Comparison of ENCODE assay signal across 11 mouse cellular contexts in the genomic region with DNA sequence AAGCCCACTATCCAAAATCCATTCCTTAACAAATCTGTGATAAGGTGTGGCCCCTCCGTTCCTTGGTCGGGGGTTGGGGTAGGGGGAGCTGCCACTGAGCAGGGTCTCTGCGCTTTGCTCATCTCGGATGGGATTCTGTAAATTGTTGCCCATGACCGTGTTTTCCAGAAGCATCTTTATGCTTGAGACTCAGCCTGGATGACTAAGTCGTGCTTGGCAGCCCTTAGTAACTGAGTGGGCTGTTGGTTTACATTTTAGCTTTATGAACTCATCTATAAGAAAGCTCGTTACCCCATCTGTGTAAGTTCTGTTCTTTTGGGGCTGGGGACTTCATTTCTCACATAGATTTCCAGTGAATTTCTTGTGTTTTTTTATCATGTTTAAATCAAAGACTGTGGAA.
"Had no signal": no experiment of that assay in that cellular context is flagged by ENCODE, and none has a peak within 500 bp of the region (broad histone marks: within the 10 kb centered on the region; RNA-seq: fewer than 3 reads in every experiment).

No protein-coding gene starts in this region.

- ATAC-seq: intestine, postnatal 0 days; midbrain, embryonic 13.5 days had no signal

- DNase-seq: kidney, adult 8-10 months; kidney, postnatal 36 days; layer of hippocampus, adult 9-11 months; layer of hippocampus, postnatal 36 days; lung, adult 18-20 months; thymus, postnatal 4 days had no signal

- H3K4me1 ChIP-seq: limb, embryonic 13.5 days; midbrain, embryonic 13.5 days; stomach, embryonic 15.5 days had no signal

- H3K27ac ChIP-seq: limb, embryonic 13.5 days; liver, embryonic 14.5 days; midbrain, embryonic 13.5 days; stomach, embryonic 15.5 days had no signal

- H3K4me3 ChIP-seq: limb, embryonic 13.5 days; midbrain, embryonic 13.5 days; stomach, embryonic 15.5 days had no signal
